Mouse (Mus musculus) lung, embryonic 14.5 days (tissue): ENCODE measurements around the gene Olfr1310. TPM values are rescaled to one million over a fixed set of nuclear protein-coding genes. Genes with fewer than 3 reads are reported as not detected.
"Not testable (repeated sequence)": the region's sequence is repeated elsewhere in the genome, so short reads cannot be mapped to it uniquely, and the experiment has no call there.

ENCODE experiments used
- ATAC-seq: fragments of 200-750 bp; cut with Nextera tagmentation; 2 replicates; pipeline ENCODE4 v1.8.0; 2017; ENCODE audit warnings: mild to moderate bottlenecking, moderate TSS enrichment, moderate library complexity; ENCODE audit not compliant: insufficient read depth
- DNase-seq: peaks from one replicate; pipeline ENCODE4 v3.0.0-alpha.2; 2015
- H3K27ac ChIP-seq: fragments of 300-500 bp; sonication (generic); 2 replicates; pipeline ENCODE4 v1.5.1; 2014; ENCODE audit warnings: low read depth, mild to moderate bottlenecking, moderate library complexity
- H3K27me3 ChIP-seq: fragments of 300-500 bp; sonication (generic); 2 replicates; pipeline ENCODE4 v1.6.1; 2014; ENCODE audit warnings: low read length, control low read depth; ENCODE audit not compliant: insufficient read depth
- H3K36me3 ChIP-seq: fragments of 300-500 bp; sonication (generic); 2 replicates; pipeline ENCODE4 v1.6.1; 2014; ENCODE audit warnings: control low read depth; ENCODE audit not compliant: insufficient read depth
- H3K4me1 ChIP-seq: fragments of 300-500 bp; sonication (generic); 2 replicates; pipeline ENCODE4 v1.6.1; 2014; ENCODE audit warnings: antibody characterized with exemption, control low read depth; ENCODE audit not compliant: insufficient read depth
- H3K4me2 ChIP-seq: fragments of 300-500 bp; sonication (generic); 2 replicates; pipeline ENCODE4 v1.6.1; 2014; ENCODE audit warnings: mild to moderate bottlenecking
- H3K4me3 ChIP-seq: fragments of 300-500 bp; sonication (generic); 2 replicates; pipeline ENCODE4 v1.5.1; 2014; ENCODE audit warnings: low read depth, low read length
- H3K9ac ChIP-seq: fragments of 300-500 bp; sonication (generic); 2 replicates; pipeline ENCODE4 v1.6.1; 2014
- H3K9me3 ChIP-seq: fragments of 300-500 bp; sonication (generic); 2 replicates; pipeline ENCODE4 v1.6.1; 2016; ENCODE audit warnings: low read depth, low read length, control low read depth
- CTCF ChIP-seq: IDR thresholded peaks from 2 replicates; pipeline ENCODE4 v1.5.1; 2016; ENCODE audit warnings: antibody characterized with exemption, low read depth
- WGBS: fragments of 180-500 bp; shearing (Covaris S2); extraction: QIAGEN DNeasy Blood & Tissue Kit; methylation state at CpG from one replicate; pipeline ENCODE4 v1.1.7; 2014; 5-methylcytosine and 5-hydroxymethylcytosine counted together
- polyA plus RNA-seq: library from polyadenylated mRNA; unstranded; fragments of >200 nt; fragmentation: Nextera tagmentation; extraction: Ambion mirVana; gene quantifications from 2 replicates; pipeline ENCODE4 v1.2.1, GENCODE M21; 2014

The Olfr1310 gene
- not detected in 2 replicates for polyA plus RNA-seq

DNA sequence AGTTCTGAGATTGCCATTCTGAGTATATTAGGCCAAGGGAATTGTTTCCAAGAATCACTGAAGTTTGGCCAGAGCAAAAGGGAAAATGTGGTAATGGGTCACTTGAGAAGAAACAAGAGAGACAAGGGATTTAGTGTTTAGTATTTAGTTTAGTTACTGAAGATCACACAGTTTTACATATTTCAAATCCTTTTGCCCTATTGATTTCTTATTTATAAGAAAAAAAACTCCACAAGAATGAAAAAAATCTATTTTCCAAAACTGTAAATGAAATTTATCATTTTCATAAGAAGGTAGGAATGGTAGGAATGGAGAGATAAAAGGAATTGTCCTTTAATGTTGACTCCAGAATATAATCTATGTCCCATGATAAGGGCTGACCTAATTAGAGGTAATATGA lies at the start of gene Olfr1310:
Gene Olfr1310, minus strand, starts transcription at position 101 of the 400 bp plus-strand sequence.
- TF ChIP-seq CTCF: no peak
- Histone ChIP-seq H3K36me3 (no peaks in the 10 kb centered on the region), H3K27me3 (no peaks in the 10 kb centered on the region), H3K4me2 (no peak within 1 kb of the TSS), H3K9ac (no peak within 1 kb of the TSS), H3K27ac (no peak within 1 kb of the TSS), H3K4me3 (no peak within 1 kb of the TSS), H3K9me3 (no peaks in the 10 kb centered on the region), H3K4me1 (no peaks in the 10 kb centered on the region)
- no peak for DNase-seq
- ATAC-seq: no peak

GRCm38 (mm10) chr2:112050138-112050537 lies 37.6 kb upstream of the Olfr1310 start, which contains the start of gene Olfr1312:
TSS of gene Olfr1312 (minus strand) at chr2:112050238.
- DNase-seq (no peak), ATAC-seq (no peak)
- no peak within 1 kb of the TSS for H3K4me2 ChIP-seq
- H3K9me3 ChIP-seq: no peaks in the 10 kb centered on the region
- 30% methylated on average over 1 of the region's 1 CpGs for WGBS
- H3K27ac ChIP-seq: no peak within 1 kb of the TSS
- no peak within 1 kb of the TSS for H3K4me3 ChIP-seq
- TF ChIP-seq CTCF: no peak
- H3K9ac ChIP-seq: no peak within 1 kb of the TSS
- no peaks in the 10 kb centered on the region for H3K27me3 ChIP-seq
- H3K36me3 ChIP-seq: no peaks in the 10 kb centered on the region
- H3K4me1 ChIP-seq: no peaks in the 10 kb centered on the region

DNA sequence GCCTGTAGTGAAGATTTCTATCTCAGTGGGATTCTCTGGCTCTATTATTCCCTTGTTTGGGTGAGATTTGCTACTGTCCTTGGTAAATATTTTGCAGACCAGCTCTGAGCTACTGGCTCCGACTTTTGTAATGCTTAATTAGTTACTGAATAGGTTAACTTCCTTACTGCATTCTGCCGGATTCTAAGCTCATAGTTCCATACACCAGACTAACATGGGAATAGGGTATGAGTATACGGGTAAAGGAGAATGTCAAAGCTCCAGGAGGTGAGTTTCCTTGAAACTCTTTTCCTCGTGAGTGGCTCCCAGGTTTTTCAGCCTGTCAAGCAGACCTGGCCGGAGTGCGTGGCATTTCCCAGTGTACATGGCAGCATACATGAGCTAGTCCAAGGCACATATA lies 14.5 kb upstream of the Olfr1310 start:
- H3K36me3 ChIP-seq, H3K27ac ChIP-seq, DNase-seq, H3K27me3 ChIP-seq, H3K9ac ChIP-seq, H3K4me3 ChIP-seq, ATAC-seq, H3K4me2 ChIP-seq, H3K4me1 ChIP-seq, H3K9me3 ChIP-seq: not testable (repeated sequence)
- WGBS: 44% methylated on average over 6 of the region's 6 CpGs

GRCm38 (mm10) chr2:112024312-112024711 lies 11.8 kb upstream of the Olfr1310 start, which contains the start of gene Olfr1311:
TSS of gene Olfr1311 (minus strand) at chr2:112024412.
- DNase-seq (no peak), ATAC-seq (no peak)
- 85% methylated on average over 2 of the region's 2 CpGs for WGBS
- no peaks in the 10 kb centered on the region for H3K9me3 ChIP-seq
- no peak within 1 kb of the TSS for H3K27ac ChIP-seq
- no peak for TF ChIP-seq CTCF
- no peak within 1 kb of the TSS for H3K4me2 ChIP-seq
- H3K9ac ChIP-seq: no peak within 1 kb of the TSS
- no peaks in the 10 kb centered on the region for H3K27me3 ChIP-seq
- no peaks in the 10 kb centered on the region for H3K36me3 ChIP-seq
- H3K4me1 ChIP-seq: no peaks in the 10 kb centered on the region
- H3K4me3 ChIP-seq: no peak within 1 kb of the TSS

DNA sequence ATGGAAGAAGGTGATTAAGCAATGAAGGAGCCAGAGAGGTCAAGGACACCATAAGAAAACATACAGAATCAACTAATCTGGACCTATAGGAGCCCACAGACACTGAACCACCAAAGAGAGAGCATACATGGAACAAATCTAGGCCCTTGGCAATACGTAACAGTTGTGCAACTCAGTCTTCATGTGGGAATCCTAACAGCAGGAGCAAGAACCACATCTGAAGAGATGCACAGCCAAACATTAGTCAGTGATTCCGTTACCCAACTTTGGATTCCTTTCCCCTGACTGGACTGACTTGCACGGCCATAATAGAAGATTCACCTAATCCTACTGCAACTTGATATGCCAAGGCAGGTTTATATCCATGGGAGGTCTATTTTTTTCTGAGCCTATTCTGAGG lies 2.4 kb upstream of the Olfr1310 start:
- no peak for TF ChIP-seq CTCF
- Histone ChIP-seq H3K4me1 (no peaks in the 10 kb centered on the region), H3K27me3 (no peaks in the 10 kb centered on the region), H3K27ac (no peak overlapping the region), H3K9me3 (no peaks in the 10 kb centered on the region), H3K4me2 (no peak overlapping the region), H3K9ac (no peak overlapping the region), H3K36me3 (no peaks in the 10 kb centered on the region), H3K4me3 (no peak overlapping the region)
- ATAC-seq (no peak), DNase-seq (no peak)
- WGBS: 78% methylated on average over 3 of the region's 3 CpGs

GRCm38 (mm10) chr2:111990181-111990580 lies 22.3 kb downstream of the Olfr1310 start, which contains the start of gene Olfr1309:
TSS of gene Olfr1309 (minus strand) at chr2:111990281.
- H3K36me3 ChIP-seq: no peaks in the 10 kb centered on the region
- TF ChIP-seq CTCF: no peak
- no peaks in the 10 kb centered on the region for H3K9me3 ChIP-seq
- no peak for ATAC-seq
- H3K9ac ChIP-seq: no peak within 1 kb of the TSS
- DNase-seq: no peak
- no peak within 1 kb of the TSS for H3K27ac ChIP-seq
- H3K4me2 ChIP-seq: no peak within 1 kb of the TSS
- no peaks in the 10 kb centered on the region for H3K4me1 ChIP-seq
- H3K27me3 ChIP-seq: no peaks in the 10 kb centered on the region
- H3K4me3 ChIP-seq: no peak within 1 kb of the TSS
- WGBS: 48% methylated on average over 1 of the region's 1 CpGs

- Histone ChIP-seq H3K36me3 (no peaks in the 10 kb centered on the region), H3K27ac (no peak within 1 kb of the TSS), H3K4me3 (no peak within 1 kb of the TSS), H3K9ac (no peak within 1 kb of the TSS), H3K4me2 (no peak within 1 kb of the TSS), H3K9me3 (no peaks in the 10 kb centered on the region), H3K27me3 (no peaks in the 10 kb centered on the region), H3K4me1 (no peaks in the 10 kb centered on the region)
- no peak for TF ChIP-seq CTCF
- 45% methylated on average over 1 of the region's 1 CpGs for WGBS
- DNase-seq (no peak), ATAC-seq (no peak)
These were observed 47.7 kb downstream of the Olfr1310 start, which contains the start of gene Olfr1308 for GRCm38 (mm10) chr2:111964844-111965243. TSS of gene Olfr1308 (minus strand) at chr2:111964944.

Other genes with a start within 250 kb of the Olfr1310 start
- gene Olfr1302, start 235.3 kb downstream of the Olfr1310 start, polyA plus RNA-seq: not detected in 2 replicates
- gene Olfr1303, start 192.4 kb downstream of the Olfr1310 start, polyA plus RNA-seq: not detected in 2 replicates
- not detected in 2 replicates for gene Olfr1305, start 135.6 kb downstream of the Olfr1310 start, polyA plus RNA-seq
- gene Olfr1306, start 96.4 kb downstream of the Olfr1310 start, polyA plus RNA-seq: not detected in 2 replicates
- gene Olfr1307, start 63.3 kb downstream of the Olfr1310 start, polyA plus RNA-seq: not detected in 2 replicates
- gene Olfr1308, start 47.8 kb downstream of the Olfr1310 start, polyA plus RNA-seq: not detected in 2 replicates
- not detected in 2 replicates for gene Olfr1309, start 22.4 kb downstream of the Olfr1310 start, polyA plus RNA-seq
- not detected in 2 replicates for gene Olfr1311, start 11.7 kb upstream of the Olfr1310 start, polyA plus RNA-seq
- gene Olfr1312, start 37.5 kb upstream of the Olfr1310 start, polyA plus RNA-seq: not detected in 2 replicates
- not detected in 2 replicates for gene Olfr1313, start 65.1 kb upstream of the Olfr1310 start, polyA plus RNA-seq
- not detected in 2 replicates for gene Olfr1314, start 84.1 kb upstream of the Olfr1310 start, polyA plus RNA-seq
- not detected in 2 replicates for gene Olfr1315-ps1, start 102.7 kb upstream of the Olfr1310 start, polyA plus RNA-seq
- gene Olfr1316, start 122.3 kb upstream of the Olfr1310 start, polyA plus RNA-seq: not detected in 2 replicates
- gene Olfr1317, start 127.6 kb upstream of the Olfr1310 start, polyA plus RNA-seq: not detected in 2 replicates
- not detected in 2 replicates for gene Olfr1318, start 141.5 kb upstream of the Olfr1310 start, polyA plus RNA-seq
- gene Lpcat4, start 226.8 kb upstream of the Olfr1310 start, polyA plus RNA-seq: 19.3 TPM in 2 replicates
- gene Nutm1, start 246.6 kb upstream of the Olfr1310 start, polyA plus RNA-seq: 0.11 TPM in 2 replicates
- gene Nop10, start 249.2 kb upstream of the Olfr1310 start, polyA plus RNA-seq: 187 and 196 TPM in 2 replicates